Mouse (Mus musculus) neural tube, embryonic 13.5 days (tissue): ENCODE measurements around the gene Gstt1. TPM values are rescaled to one million over a fixed set of nuclear protein-coding genes. Genes with fewer than 3 reads are reported as not detected.
"Not testable (repeated sequence)": the region's sequence is repeated elsewhere in the genome, so short reads cannot be mapped to it uniquely, and the experiment has no call there.

Experiments used
- ATAC-seq: fragments of 200-750 bp; cut with Nextera tagmentation; 2 replicates; pipeline ENCODE4 v1.8.0; 2017; ENCODE audit warnings: low read depth, mild to moderate bottlenecking, moderate TSS enrichment, moderate library complexity
- H3K27ac ChIP-seq: fragments of 300-500 bp; sonication (generic); replicated peaks from 2 replicates; pipeline ENCODE4 v1.5.1; 2015; ENCODE audit warnings: moderate library complexity, mild to moderate bottlenecking, inconsistent platforms
- H3K27me3 ChIP-seq: fragments of 300-500 bp; sonication (generic); 2 replicates; pipeline ENCODE4 v1.6.1; 2015; ENCODE audit warnings: mild to moderate bottlenecking, inconsistent platforms
- H3K36me3 ChIP-seq: fragments of 300-500 bp; sonication (generic); 2 replicates; pipeline ENCODE4 v1.6.1; 2015; ENCODE audit warnings: mild to moderate bottlenecking, inconsistent platforms
- H3K4me1 ChIP-seq: fragments of 300-500 bp; sonication (generic); replicated peaks from 2 replicates; pipeline ENCODE4 v1.6.1; 2015; ENCODE audit warnings: inconsistent platforms
- H3K4me2 ChIP-seq: fragments of 300-500 bp; sonication (generic); 2 replicates; pipeline ENCODE4 v1.6.1; 2015; ENCODE audit warnings: inconsistent platforms, mild to moderate bottlenecking, moderate library complexity
- H3K4me3 ChIP-seq: fragments of 300-500 bp; sonication (generic); 2 replicates; pipeline ENCODE4 v1.5.1; 2015; ENCODE audit warnings: mild to moderate bottlenecking, inconsistent platforms
- H3K9ac ChIP-seq: fragments of 300-500 bp; sonication (generic); 2 replicates; pipeline ENCODE4 v1.6.1; 2015; ENCODE audit warnings: moderate library complexity, mild to moderate bottlenecking, inconsistent platforms
- H3K9me3 ChIP-seq: fragments of 300-500 bp; sonication (generic); 2 replicates; pipeline ENCODE4 v1.6.1; 2016; ENCODE audit warnings: inconsistent platforms
- WGBS: fragments of 180-500 bp; shearing (Covaris S2); methylation state at CpG from one replicate; pipeline ENCODE4 v1.1.7; 2015; 5-methylcytosine and 5-hydroxymethylcytosine counted together
- polyA plus RNA-seq: library from polyadenylated mRNA; unstranded; fragments of >200 nt; fragmentation: Nextera tagmentation; extraction: Ambion mirVana; gene quantifications from 2 replicates; pipeline ENCODE4 v1.2.1, GENCODE M21; 2015

The Gstt1 gene
- polyA plus RNA-seq: 5.6 and 6.0 TPM in 2 replicates

DNA sequence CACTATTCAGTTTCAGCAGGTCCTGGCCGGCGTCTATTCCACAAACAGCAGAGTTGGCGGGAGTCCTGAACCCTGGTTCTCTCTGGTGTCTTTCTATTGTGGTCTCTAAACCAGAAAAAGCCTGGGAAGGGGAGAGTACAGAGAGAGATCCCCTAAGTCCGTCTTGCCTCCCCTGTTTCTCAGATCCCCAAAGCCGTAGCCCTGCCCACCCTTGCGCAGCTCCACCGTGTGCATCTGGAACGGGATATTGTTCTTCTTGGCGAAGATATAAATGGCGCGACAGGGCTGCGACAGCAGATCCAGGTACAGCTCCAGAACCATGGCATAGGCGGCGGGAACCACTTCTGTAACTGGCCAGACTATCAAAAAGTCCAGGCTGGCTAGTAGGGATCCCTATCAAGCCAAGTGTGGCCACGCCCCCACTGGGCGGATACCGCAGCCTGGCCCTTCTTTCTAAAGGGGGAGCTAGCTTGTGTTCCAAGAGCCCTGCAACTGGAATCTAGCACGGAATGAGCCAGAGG, at the start of gene Gstt1:
Gene Gstt1 (minus strand): TSS at position 409 of the 521 bp plus-strand sequence.
- Histone ChIP-seq H3K9me3 (no peaks in the 10 kb centered on the region), H3K4me3 (peak within 1 kb of the TSS; percentile 36), H3K27me3 (peaks cover 22% of the 10 kb centered on the region), H3K36me3 (no peaks in the 10 kb centered on the region), H3K4me2 (peak within 1 kb of the TSS; percentile 71), H3K4me1 (peaks cover 22% of the 10 kb centered on the region), H3K9ac (peak within 1 kb of the TSS; percentile 56), H3K27ac (no peak within 1 kb of the TSS)
- peak; percentile 60; the same call in 1 of the 2 replicates for ATAC-seq
- 2% methylated on average over 18 of the region's 18 CpGs for WGBS

DNA sequence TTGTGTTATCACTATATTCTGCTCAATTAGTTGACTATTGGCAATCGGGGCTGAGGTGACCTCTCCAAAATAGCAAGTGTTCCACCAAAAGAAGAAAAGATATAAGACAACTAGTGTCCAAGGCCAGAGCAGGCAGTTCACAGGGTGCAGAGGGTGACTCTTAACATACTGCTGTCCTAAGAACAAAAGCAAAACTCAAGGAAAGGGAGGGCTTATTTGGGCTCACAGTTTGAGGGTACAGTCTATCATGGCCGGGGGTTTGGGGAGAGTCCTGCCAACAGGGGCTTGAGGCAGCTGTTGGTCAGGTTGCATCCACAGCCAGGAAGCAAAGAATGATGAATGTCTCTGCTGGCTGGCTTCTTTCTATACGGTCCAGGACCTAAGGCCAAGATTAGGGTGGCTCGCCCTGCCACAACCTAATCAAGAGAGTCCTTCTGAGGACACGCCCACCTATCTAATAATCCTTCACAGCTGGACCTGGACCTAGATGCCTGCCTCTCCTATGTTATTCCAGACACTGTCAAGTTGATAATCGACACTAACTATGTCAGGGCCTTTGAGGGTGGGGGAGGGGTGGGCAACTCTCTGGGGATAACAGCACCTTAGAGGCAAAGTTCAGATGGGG, 47.0 kb upstream of the Gstt1 start:
- H3K9me3 ChIP-seq: no peaks in the 10 kb centered on the region

DNA sequence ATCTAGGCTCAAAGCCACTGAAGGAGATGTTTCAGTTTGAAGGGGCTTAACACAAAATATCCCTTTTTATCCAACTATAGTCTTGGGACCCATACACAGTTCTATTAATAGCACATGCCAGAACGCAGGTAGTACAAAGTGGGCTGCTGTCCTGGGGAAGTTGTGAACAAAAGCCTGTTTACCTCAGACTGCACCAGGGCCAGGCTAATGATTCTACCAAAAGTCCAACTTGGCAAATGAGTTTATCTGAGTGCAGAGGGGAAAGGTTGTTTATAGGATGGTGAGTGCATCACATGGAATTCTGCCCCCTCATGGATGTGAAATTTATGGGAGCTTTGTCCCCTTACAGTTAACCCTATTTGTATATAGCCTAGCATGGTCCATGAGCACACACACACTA, 46.4 kb upstream of the Gstt1 start:
- WGBS: 80% methylated on average over 1 of the region's 1 CpGs
- no peak for ATAC-seq
- no peak overlapping the region for H3K27ac ChIP-seq

More for the DNA sequence above, 47.0 kb upstream of the Gstt1 start:
- 79% methylated on average over 6 of the region's 6 CpGs for WGBS
- no peak for ATAC-seq
- Histone ChIP-seq H3K27me3 (no peaks in the 10 kb centered on the region), H3K4me1 (peaks cover 14% of the 10 kb centered on the region), H3K36me3 (no peaks in the 10 kb centered on the region), H3K27ac (no peak overlapping the region), H3K9ac (no peak overlapping the region), H3K4me2 (no peak overlapping the region), H3K4me3 (no peak overlapping the region)

DNA sequence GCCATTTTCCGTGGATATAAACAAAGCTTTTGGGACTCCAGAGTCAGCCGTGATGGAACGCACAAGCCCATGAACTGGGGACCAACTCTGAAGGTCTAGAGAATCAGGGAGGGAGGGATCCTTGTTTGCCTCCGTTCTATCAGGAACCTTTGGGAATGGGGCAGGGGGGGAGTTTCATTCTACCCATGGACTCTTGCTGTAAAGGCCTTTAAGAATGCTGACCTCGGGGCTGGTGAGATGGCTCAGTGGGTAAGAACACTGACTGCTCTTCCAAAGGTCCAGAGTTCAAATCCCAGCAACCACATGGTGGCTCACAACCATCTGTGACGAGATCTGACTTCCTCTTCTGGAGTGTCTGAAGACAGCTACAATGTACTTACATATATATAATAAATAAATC, 45.5 kb upstream of the Gstt1 start:
- not testable (repeated sequence) for H3K9me3 ChIP-seq, H3K4me1 ChIP-seq, H3K27ac ChIP-seq, H3K4me2 ChIP-seq, H3K9ac ChIP-seq, H3K27me3 ChIP-seq, ATAC-seq, H3K36me3 ChIP-seq, H3K4me3 ChIP-seq
- WGBS: 83% methylated on average over 6 of the region's 6 CpGs

More for the DNA sequence above, 46.4 kb upstream of the Gstt1 start:
- no peaks in the 10 kb centered on the region for H3K36me3 ChIP-seq
- no peaks in the 10 kb centered on the region for H3K27me3 ChIP-seq
- no peak overlapping the region for H3K9ac ChIP-seq
- no peaks in the 10 kb centered on the region for H3K9me3 ChIP-seq
- H3K4me3 ChIP-seq: no peak overlapping the region
- peaks cover 14% of the 10 kb centered on the region for H3K4me1 ChIP-seq
- no peak overlapping the region for H3K4me2 ChIP-seq

DNA sequence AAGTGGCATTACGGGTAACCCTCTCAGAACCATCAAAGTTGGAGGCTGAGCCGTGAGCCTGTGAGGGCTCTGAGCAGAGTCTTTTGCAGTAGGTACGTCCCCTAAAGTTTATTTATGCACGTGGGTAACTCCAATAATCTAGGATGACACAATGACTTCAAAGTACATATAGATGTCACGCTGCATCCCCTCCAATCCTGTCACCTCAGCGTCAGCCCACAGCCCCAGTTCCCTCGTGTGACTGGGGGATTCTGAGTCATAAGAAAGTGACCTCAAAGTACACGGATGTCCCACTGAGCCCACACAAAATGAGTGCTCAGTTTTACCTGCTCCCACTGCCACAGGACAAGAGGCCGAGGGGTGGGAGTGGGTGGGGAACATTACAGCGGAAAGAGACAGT, 40.7 kb upstream of the Gstt1 start:
- Histone ChIP-seq H3K4me3 (no peak overlapping the region), H3K4me1 (peaks cover 34% of the 10 kb centered on the region), H3K9me3 (no peaks in the 10 kb centered on the region), H3K27ac (no peak overlapping the region), H3K9ac (no peak overlapping the region), H3K36me3 (no peaks in the 10 kb centered on the region), H3K27me3 (peaks cover 14% of the 10 kb centered on the region), H3K4me2 (no peak overlapping the region)
- 91% methylated on average over 10 of the region's 10 CpGs for WGBS
- ATAC-seq: no peak

DNA sequence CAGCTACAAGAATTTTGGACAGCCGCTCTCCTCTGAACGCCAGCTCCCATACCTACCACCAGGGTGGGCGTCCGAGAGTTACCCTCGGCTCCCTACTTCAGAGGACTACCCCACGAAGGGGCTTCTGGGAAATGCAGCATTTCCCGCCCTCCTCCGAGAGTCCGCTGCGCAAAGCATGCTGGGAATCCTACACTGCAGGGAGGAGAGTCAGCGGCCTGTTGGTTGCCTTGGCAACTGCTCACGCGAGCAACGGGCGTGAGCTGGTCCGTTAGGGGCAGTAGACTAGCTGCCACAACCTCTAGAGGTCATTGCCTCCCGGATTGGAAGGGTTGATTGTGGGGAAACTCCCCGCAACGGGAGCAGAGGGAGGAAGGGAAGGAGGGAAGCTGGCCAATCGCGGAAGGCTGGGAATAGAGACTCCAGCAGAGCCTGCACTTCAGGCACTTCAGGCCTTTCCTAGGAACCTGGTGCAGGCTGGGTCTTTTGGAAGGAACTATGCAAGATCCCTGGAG, 38.9 kb upstream of the Gstt1 start, which contains the start of gene Gstt2:
Gene Gstt2 (minus strand): TSS at position 177 of the 512 bp plus-strand sequence.
- Histone ChIP-seq H3K9ac (peak within 1 kb of the TSS; percentile 58), H3K4me1 (peaks cover 43% of the 10 kb centered on the region), H3K4me3 (peak within 1 kb of the TSS; percentile 48), H3K9me3 (no peaks in the 10 kb centered on the region), H3K4me2 (peak within 1 kb of the TSS; percentile 59), H3K27ac (peak within 1 kb of the TSS; percentile 72), H3K27me3 (peaks cover 32% of the 10 kb centered on the region), H3K36me3 (no peaks in the 10 kb centered on the region)
- ATAC-seq: peak; percentile 87
- WGBS: 0% methylated on average over 21 of the region's 21 CpGs

DNA sequence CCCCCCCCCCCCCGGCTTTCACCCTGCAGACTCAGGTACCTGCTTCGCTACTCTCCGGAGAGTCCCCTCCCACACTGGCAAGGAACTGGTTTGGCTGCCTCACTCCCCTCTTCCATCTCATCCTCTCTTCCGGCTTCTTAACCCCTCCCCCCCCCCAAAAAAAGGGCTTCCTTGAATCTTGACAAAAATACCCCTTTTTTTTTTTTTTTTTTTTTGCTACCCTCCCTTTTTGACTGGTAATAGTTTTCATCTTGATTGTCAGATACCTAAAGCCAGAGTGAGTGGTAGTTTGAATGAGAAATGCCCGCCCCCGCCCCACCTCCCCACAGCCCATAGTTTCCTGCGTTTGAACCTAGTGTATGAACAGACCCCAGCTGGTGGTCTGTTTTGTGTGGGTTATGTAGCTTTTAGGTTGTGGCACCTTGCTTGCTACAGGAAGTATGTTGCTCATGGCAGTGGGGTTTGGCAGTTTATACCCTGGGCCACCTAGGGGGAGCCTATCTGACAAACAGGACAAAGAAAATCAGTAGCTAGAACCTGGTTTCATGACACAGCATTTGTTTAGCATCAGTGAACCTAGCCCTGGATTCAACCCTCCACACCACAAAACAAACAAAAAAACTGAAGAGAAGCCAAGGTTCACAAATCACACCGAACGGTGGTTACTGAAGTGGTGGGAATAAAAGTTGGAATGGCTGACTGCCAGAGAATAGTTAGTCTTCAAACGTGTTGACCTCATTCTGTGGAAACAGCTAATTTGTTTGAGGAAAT, 37.6 kb upstream of the Gstt1 start:
- H3K4me1 ChIP-seq: peaks cover 43% of the 10 kb centered on the region
- H3K27me3 ChIP-seq: peaks cover 33% of the 10 kb centered on the region
- no peaks in the 10 kb centered on the region for H3K36me3 ChIP-seq
- peak overlapping the region; percentile 43; the same call in 1 of the 2 replicates for H3K9ac ChIP-seq
- peak overlapping the region; percentile 25; the same call in 1 of the 2 replicates for H3K4me3 ChIP-seq
- H3K4me2 ChIP-seq: peak overlapping the region; percentile 63
- WGBS: 28% methylated on average over 7 of the region's 10 CpGs
- no peak for ATAC-seq
- no peak overlapping the region for H3K27ac ChIP-seq
- H3K9me3 ChIP-seq: no peaks in the 10 kb centered on the region

DNA sequence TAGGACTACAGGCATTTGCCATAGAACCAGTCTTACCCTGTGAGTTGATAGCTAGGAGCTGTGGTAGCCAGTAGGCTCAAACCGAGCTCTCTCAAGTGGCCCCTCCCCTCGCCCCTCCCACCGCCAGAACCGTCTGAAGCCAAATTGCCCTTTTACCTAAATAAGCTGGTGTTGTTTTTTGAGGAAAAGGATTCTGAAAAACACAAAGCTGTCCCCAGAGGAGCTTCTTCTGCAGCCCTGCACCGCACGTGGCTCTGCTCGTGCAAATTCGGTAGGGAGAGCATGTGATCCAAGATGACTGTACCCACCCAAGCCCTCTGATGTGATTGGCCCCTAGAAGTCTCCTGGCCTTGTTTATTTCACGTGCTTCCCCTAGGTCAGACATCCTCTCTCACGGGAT, 36.9 kb upstream of the Gstt1 start:
- no peaks in the 10 kb centered on the region for H3K36me3 ChIP-seq
- H3K4me2 ChIP-seq: peak overlapping the region; percentile 63
- H3K27ac ChIP-seq: no peak overlapping the region
- H3K9ac ChIP-seq: peak overlapping the region; percentile 43; the same call in 1 of the 2 replicates
- H3K27me3 ChIP-seq: peaks cover 33% of the 10 kb centered on the region
- WGBS: 2% methylated on average over 9 of the region's 10 CpGs
- no peaks in the 10 kb centered on the region for H3K9me3 ChIP-seq
- H3K4me1 ChIP-seq: peaks cover 43% of the 10 kb centered on the region
- ATAC-seq: no peak
- H3K4me3 ChIP-seq: peak overlapping the region; percentile 25

DNA sequence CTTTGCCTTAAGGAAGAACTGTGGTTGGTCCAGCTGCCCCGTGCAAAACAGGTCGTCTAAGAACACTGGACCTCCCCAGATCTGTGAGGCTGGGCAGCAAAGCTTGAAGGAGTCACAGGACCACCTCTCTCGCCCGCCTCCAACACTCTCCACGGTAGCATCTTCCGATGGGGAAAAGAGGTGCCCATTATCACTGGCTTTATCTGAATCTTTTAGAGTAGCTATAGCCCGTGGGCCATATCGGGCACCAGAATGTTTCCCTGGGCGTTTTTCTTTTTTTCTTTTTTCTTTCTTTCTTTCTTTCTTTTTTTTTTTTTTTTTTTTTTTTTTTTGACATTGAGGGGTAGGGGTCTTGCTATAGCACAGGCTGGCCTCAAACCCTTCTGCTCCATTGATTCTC, 36.3 kb upstream of the Gstt1 start:
- peaks cover 43% of the 10 kb centered on the region for H3K4me1 ChIP-seq
- WGBS: 10% methylated on average over 9 of the region's 9 CpGs
- peak overlapping the region; percentile 63 for H3K4me2 ChIP-seq
- H3K9ac ChIP-seq: peak overlapping the region; percentile 56
- no peaks in the 10 kb centered on the region for H3K9me3 ChIP-seq
- H3K27ac ChIP-seq: no peak overlapping the region
- H3K4me3 ChIP-seq: peak overlapping the region; percentile 34
- peaks cover 33% of the 10 kb centered on the region for H3K27me3 ChIP-seq
- no peaks in the 10 kb centered on the region for H3K36me3 ChIP-seq
- no peak for ATAC-seq

DNA sequence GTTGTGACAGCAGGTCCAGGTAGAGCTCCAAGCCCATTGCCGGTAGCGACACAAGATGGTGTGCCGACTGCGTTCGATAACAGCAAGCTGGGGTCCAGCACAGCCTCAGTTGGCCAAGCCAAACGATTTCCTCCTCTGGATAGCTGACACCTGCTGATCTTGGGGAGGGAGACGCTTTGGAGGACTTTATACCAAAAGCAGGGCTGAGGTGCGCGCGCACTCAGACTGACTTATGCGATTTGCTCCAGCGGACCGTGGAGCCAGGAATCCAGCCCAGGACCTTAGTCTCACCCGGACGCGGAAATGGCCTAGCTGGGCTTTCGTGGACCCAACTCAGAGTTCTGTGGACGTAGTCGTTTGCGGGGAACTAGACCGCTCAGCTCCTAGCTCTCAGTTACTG, 35.9 kb upstream of the Gstt1 start:
- peak overlapping the region; percentile 56 for H3K9ac ChIP-seq
- H3K27ac ChIP-seq: no peak overlapping the region
- peaks cover 43% of the 10 kb centered on the region for H3K4me1 ChIP-seq
- H3K4me2 ChIP-seq: peak overlapping the region; percentile 63
- WGBS: 2% methylated on average over 21 of the region's 21 CpGs
- no peaks in the 10 kb centered on the region for H3K36me3 ChIP-seq
- no peak for ATAC-seq
- peaks cover 33% of the 10 kb centered on the region for H3K27me3 ChIP-seq
- no peaks in the 10 kb centered on the region for H3K9me3 ChIP-seq
- peak overlapping the region; percentile 34 for H3K4me3 ChIP-seq

DNA sequence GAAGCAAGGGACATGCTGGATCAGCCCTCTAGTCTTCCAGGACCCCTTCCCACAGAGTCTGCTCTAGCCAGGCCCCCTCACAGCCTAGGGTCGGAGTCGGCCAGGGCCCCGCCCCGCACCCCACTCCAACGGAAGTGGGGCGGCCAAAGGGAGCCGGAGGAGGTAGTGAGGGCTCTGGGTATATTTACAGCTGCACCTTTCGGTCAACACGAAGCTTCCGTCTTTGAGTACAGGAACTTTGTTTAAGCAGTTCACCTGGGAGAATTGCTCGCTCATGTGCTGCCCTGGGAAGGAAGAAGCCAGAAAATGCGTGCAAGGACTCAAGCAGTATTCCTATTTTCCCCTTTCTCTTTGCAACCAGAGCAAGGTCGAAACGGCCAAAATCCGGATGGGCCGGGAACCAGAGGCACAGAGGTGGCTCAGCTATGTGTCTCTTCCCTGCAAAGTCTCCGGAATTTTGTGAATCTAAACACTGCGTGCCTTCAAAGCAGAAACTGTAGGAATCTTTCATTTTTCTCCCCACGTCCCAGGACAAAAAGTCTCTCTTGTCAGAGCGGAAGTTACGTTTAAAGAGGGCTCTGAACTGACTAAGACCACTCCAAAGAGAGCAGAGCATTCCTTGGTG, 35.2 kb upstream of the Gstt1 start:
- no peak for ATAC-seq
- peak overlapping the region; percentile 34 for H3K4me3 ChIP-seq
- 0 out of 2 replicates have a peak overlapping the region, but pooled peaks have one; percentile 56 for H3K9ac ChIP-seq
- peaks cover 33% of the 10 kb centered on the region for H3K27me3 ChIP-seq
- H3K4me1 ChIP-seq: peaks cover 43% of the 10 kb centered on the region
- H3K9me3 ChIP-seq: no peaks in the 10 kb centered on the region
- H3K36me3 ChIP-seq: no peaks in the 10 kb centered on the region
- H3K4me2 ChIP-seq: peak overlapping the region; percentile 63
- 12% methylated on average over 21 of the region's 21 CpGs for WGBS
- no peak overlapping the region for H3K27ac ChIP-seq
